Mouse (Mus musculus) layer of hippocampus, postnatal 10 days (tissue): ENCODE data around the gene Cdk5r1. TPM values are rescaled to one million over a fixed set of nuclear protein-coding genes. Genes with fewer than 3 reads are reported as not detected.

ENCODE experiments used
- total RNA-seq, 2 experiments: library from RNA; stranded (reverse); gene quantifications; 2 replicates each; pipeline ENCODE4 v1.2.3; 2021

The Cdk5r1 gene
- total RNA-seq, 2 experiments from 2014 or later, result 277 to 285 TPM

Other genes starting within 250 kb of the Cdk5r1 start
- gene Rhbdl3, start 176.1 kb upstream of the Cdk5r1 start, total RNA-seq, result 10 to 100 TPM; 18.9 to 19.6 TPM
- 10 to 100 TPM; 43.5 to 46.0 TPM for gene 5730455P16Rik, start 99.0 kb upstream of the Cdk5r1 start, total RNA-seq
- gene Zfp207, start 93.7 kb upstream of the Cdk5r1 start, total RNA-seq, result 100 to 1,000 TPM; 152 to 164 TPM
- 100 to 1,000 TPM; 106 to 116 TPM for gene Psmd11, start 48.4 kb upstream of the Cdk5r1 start, total RNA-seq